Mouse (Mus musculus) heart, postnatal 36 days (tissue): ENCODE results near the gene Sugp1. TPM values are rescaled to one million over a fixed set of nuclear protein-coding genes. Genes with fewer than 3 reads are reported as not detected.
A peak's percentile ranks its signal among the peaks of the same experiment; 100 is the strongest.
"Not testable (repeated sequence)": the region's sequence is repeated elsewhere in the genome, so short reads cannot be mapped to it uniquely, and the experiment has no call there.

Experiments
- DNase-seq, 2 experiments: peaks; one replicate each; pipeline ENCODE4 v3.0.0; 2021 to 2022
- intact Hi-C: fragments of 180-260 bp; cut with DNase I; formaldehyde crosslinking; loops from one replicate; pipeline ENCODE4 v1.15.1; 2025
- total RNA-seq, 2 experiments: library from RNA; stranded (reverse); gene quantifications; 2 replicates each; pipeline ENCODE4 v1.2.3; 2021

Gene Sugp1
- 10 to 100 TPM; 18.7 to 22.0 TPM for total RNA-seq

GRCm38 (mm10) chr8:70042583-70043455 is at the start of gene Sugp1, which contains the start of gene Mau2:
Gene Sugp1, plus strand, starts transcription at chr8:70042813.
Gene Mau2, minus strand, starts transcription at chr8:70042734.
- intact Hi-C loops: no loop called here
- peak; percentile 96 to 99 for DNase-seq

- intact Hi-C loops: loop anchor here (1.0 to 10.0 kb wide), 2 partner anchors 21 to 371 kb away; partner anchors contain the start of gene Zfp868
- DNase-seq: no peak
Observed at GRCm38 (mm10) chr8:69995422-69995775, 47.2 kb upstream of the Sugp1 start.

GRCm38 (mm10) chr8:69995776-69996588 is 46.6 kb upstream of the Sugp1 start, which contains the start of gene Gatad2a:
Gene Gatad2a, minus strand, starts transcription at chr8:69996384.
- intact Hi-C loops: loop anchor here (1.0 to 10.0 kb wide), 2 partner anchors 22 to 371 kb away; partner anchors contain the start of gene Zfp868
- DNase-seq: peak; percentile 100

GRCm38 (mm10) chr8:69996589-69997285 is 45.9 kb upstream of the Sugp1 start:
- no peak for DNase-seq
- intact Hi-C loops: loop anchor here (10.0 kb wide), 1 partner anchor 372 kb away; the partner anchor contains the start of gene Zfp868

GRCm38 (mm10) chr8:69998706-69999105 is 43.9 kb upstream of the Sugp1 start:
- intact Hi-C loops: loop anchor here (10.0 kb wide), 1 partner anchor 374 kb away; the partner anchor contains the start of gene Zfp868
- DNase-seq: no peak

GRCm38 (mm10) chr8:69999236-69999635 is 43.4 kb upstream of the Sugp1 start:
- no peak for DNase-seq
- intact Hi-C loops: loop anchor here (10.0 kb wide), 1 partner anchor 374 kb away; the partner anchor contains the start of gene Zfp868

- intact Hi-C loops: no loop called here
- no peak for DNase-seq
Observed at GRCm38 (mm10) chr8:70000226-70000625, 42.4 kb upstream of the Sugp1 start.

- DNase-seq: peak; percentile 55 to 62
- intact Hi-C loops: loop anchor here (1.0 kb wide), 1 partner anchor 82 kb away; no protein-coding TSS in a partner anchor
Observed at GRCm38 (mm10) chr8:70001176-70001891, 41.3 kb upstream of the Sugp1 start.

GRCm38 (mm10) chr8:70001892-70002191 is 40.8 kb upstream of the Sugp1 start:
- intact Hi-C loops: loop anchor here (1.0 to 2.0 kb wide), 2 partner anchors 83 to 127 kb away; no protein-coding TSS in a partner anchor
- not testable (repeated sequence) for DNase-seq

- no peak for DNase-seq
- intact Hi-C loops: loop anchor here (2.0 kb wide), 1 partner anchor 128 kb away; no protein-coding TSS in a partner anchor
Observed at GRCm38 (mm10) chr8:70003204-70003657, 39.4 kb upstream of the Sugp1 start.

GRCm38 (mm10) chr8:70004345-70004744 is 38.3 kb upstream of the Sugp1 start:
- no peak for DNase-seq
- intact Hi-C loops: no loop called here

- peak; percentile 38 to 41 for DNase-seq
- intact Hi-C loops: no loop called here
Observed at GRCm38 (mm10) chr8:70005178-70005577, 37.4 kb upstream of the Sugp1 start.

GRCm38 (mm10) chr8:70010796-70011195 is 31.8 kb upstream of the Sugp1 start:
- DNase-seq, intact Hi-C loops: not testable (repeated sequence)

GRCm38 (mm10) chr8:70012350-70012749 is 30.3 kb upstream of the Sugp1 start:
- no peak for DNase-seq
- intact Hi-C loops: no loop called here

- intact Hi-C loops: no loop called here
- no peak for DNase-seq
Observed at GRCm38 (mm10) chr8:70012763-70013162, 29.9 kb upstream of the Sugp1 start.

GRCm38 (mm10) chr8:70015017-70015416 is 27.6 kb upstream of the Sugp1 start:
- DNase-seq: no peak
- intact Hi-C loops: no loop called here

GRCm38 (mm10) chr8:70023596-70023995 is 19.0 kb upstream of the Sugp1 start:
- intact Hi-C loops: no loop called here

GRCm38 (mm10) chr8:70026151-70026550 is 16.5 kb upstream of the Sugp1 start:
- no peak for DNase-seq
- intact Hi-C loops: no loop called here

More at GRCm38 (mm10) chr8:70023596-70023995, 19.0 kb upstream of the Sugp1 start:
- no peak for DNase-seq

GRCm38 (mm10) chr8:70030255-70030654 is 12.4 kb upstream of the Sugp1 start:
- intact Hi-C loops: no loop called here
- DNase-seq: no peak
